Mouse (Mus musculus) thymus, adult 2 months (tissue): ENCODE measurements around the gene 0610040J01Rik.

Experiments used
- CTCF ChIP-seq: fragments of 200-500 bp; IDR thresholded peaks from 2 replicates; pipeline ENCODE4 v1.5.1; 2012; ENCODE audit warnings: mild to moderate bottlenecking, control low read depth, low read length, moderate library complexity, borderline replicate concordance; ENCODE audit not compliant: control insufficient read depth, poor library complexity, insufficient read depth; ENCODE audit errors: extremely low read depth
- POLR2A ChIP-seq: fragments of 200-500 bp; IDR thresholded peaks from 2 replicates; pipeline ENCODE4 v1.6.1; 2012; ENCODE audit warnings: mild to moderate bottlenecking, low read length, control low read depth, moderate library complexity; ENCODE audit not compliant: control insufficient read depth, poor library complexity, insufficient read depth; ENCODE audit errors: extremely low read depth

- TF ChIP-seq POLR2A, result no peak
- no peak for TF ChIP-seq CTCF
Observed at GRCm38 (mm10) chr5:63765886-63766285, 46.3 kb upstream of the 0610040J01Rik start.
